Mouse (Mus musculus) activated CD4-positive, CD25-positive, alpha-beta regulatory T cell, adult 9 weeks (primary cell): Measurements from ENCODE around the gene Rabgef1. TPM values are rescaled to one million over a fixed set of nuclear protein-coding genes. Genes with fewer than 3 reads are reported as not detected.

ENCODE experiments used
- polyA plus RNA-seq: library from polyadenylated mRNA; unstranded; fragments of 100-300 nt; shearing (Covaris generic); gene quantifications from one replicate; pipeline ENCODE4 v1.2.1, GENCODE M21; 2017

Gene Rabgef1
- 46.2 TPM for polyA plus RNA-seq

GRCm38 (mm10) chr5:130171423-130171954 is at the start of gene Rabgef1:
Gene Rabgef1 (plus strand): TSS chr5:130171798.

GRCm38 (mm10) chr5:130144334-130145312 is 27.0 kb upstream of the Rabgef1 start, which contains the start of gene Kctd7:
Gene Kctd7 (plus strand): TSS chr5:130144861.

GRCm38 (mm10) chr5:130216781-130217180 is 45.2 kb downstream of the Rabgef1 start, which contains the start of gene Tmem248:
Gene Tmem248 (plus strand): TSS chr5:130217081.

GRCm38 (mm10) chr5:130255017-130255720 is 83.6 kb downstream of the Rabgef1 start, which contains the start of the genes Sbds and Tyw1:
Gene Sbds (minus strand): TSS chr5:130255530.
Gene Tyw1 (plus strand): TSS chr5:130255619.

Other genes starting within 250 kb of the Rabgef1 start
- gene Vkorc1l1, start 229.8 kb upstream of the Rabgef1 start, polyA plus RNA-seq: 7.3 TPM
- 57.5 TPM for gene Gusb, start 168.7 kb upstream of the Rabgef1 start, polyA plus RNA-seq
- 79.8 TPM for gene Asl, start 142.6 kb upstream of the Rabgef1 start, polyA plus RNA-seq
- 52.4 TPM for gene Crcp, start 142.5 kb upstream of the Rabgef1 start, polyA plus RNA-seq
- 1.4 TPM for gene Tpst1, start 98.5 kb upstream of the Rabgef1 start, polyA plus RNA-seq
- gene Kctd7, start 26.9 kb upstream of the Rabgef1 start, polyA plus RNA-seq: 5.8 TPM
- 6.9 TPM for gene Tmem248, start 45.3 kb downstream of the Rabgef1 start, polyA plus RNA-seq
- 104 TPM for gene Sbds, start 83.7 kb downstream of the Rabgef1 start, polyA plus RNA-seq
- 42.6 TPM for gene Tyw1, start 83.8 kb downstream of the Rabgef1 start, polyA plus RNA-seq
- not detected for gene Caln1, start 197.7 kb downstream of the Rabgef1 start, polyA plus RNA-seq
- not detected for gene A330070K13Rik, start 212.8 kb downstream of the Rabgef1 start, polyA plus RNA-seq